Mouse (Mus musculus) heart, embryonic 13.5 days (tissue): ENCODE measurements around the gene Otulin. TPM values are rescaled to one million over a fixed set of nuclear protein-coding genes. Genes with fewer than 3 reads are reported as not detected.

Source experiments
- ATAC-seq: fragments of 200-750 bp; cut with Nextera tagmentation; 2 replicates; pipeline ENCODE4 v1.8.0; 2017; ENCODE audit warnings: moderate TSS enrichment; ENCODE audit not compliant: insufficient number of reproducible peaks, low FRiP score, low TSS enrichment; ENCODE audit errors: extremely low read depth
- H3K27ac ChIP-seq: fragments of 300-500 bp; sonication (generic); replicated peaks from 2 replicates; pipeline ENCODE4 v1.5.1; 2015; ENCODE audit warnings: moderate library complexity, mild to moderate bottlenecking, inconsistent platforms
- H3K27me3 ChIP-seq: fragments of 300-500 bp; sonication (generic); replicated peaks from 2 replicates; pipeline ENCODE4 v1.6.1; 2015; ENCODE audit warnings: mild to moderate bottlenecking, inconsistent platforms
- H3K36me3 ChIP-seq: fragments of 300-500 bp; sonication (generic); 2 replicates; pipeline ENCODE4 v1.6.1; 2015; ENCODE audit warnings: mild to moderate bottlenecking, inconsistent platforms
- H3K4me1 ChIP-seq: fragments of 300-500 bp; sonication (generic); 2 replicates; pipeline ENCODE4 v1.6.1; 2015; ENCODE audit warnings: inconsistent platforms
- H3K4me2 ChIP-seq: fragments of 300-500 bp; sonication (generic); 2 replicates; pipeline ENCODE4 v1.6.1; 2015; ENCODE audit warnings: inconsistent platforms, mild to moderate bottlenecking, moderate library complexity
- H3K4me3 ChIP-seq: fragments of 300-500 bp; sonication (generic); 2 replicates; pipeline ENCODE4 v1.5.1; 2015; ENCODE audit warnings: moderate library complexity, mild to moderate bottlenecking, inconsistent platforms
- H3K9ac ChIP-seq: fragments of 300-500 bp; sonication (generic); 2 replicates; pipeline ENCODE4 v1.6.1; 2015; ENCODE audit warnings: inconsistent platforms, mild to moderate bottlenecking, moderate library complexity
- H3K9me3 ChIP-seq: fragments of 300-500 bp; sonication (generic); 2 replicates; pipeline ENCODE4 v1.6.1; 2016; ENCODE audit warnings: inconsistent platforms
- WGBS: fragments of 180-500 bp; shearing (Covaris S2); methylation state at CpG from one replicate; pipeline ENCODE4 v1.1.7; 2015; ENCODE audit warnings: mixed read lengths; 5-methylcytosine and 5-hydroxymethylcytosine counted together
- polyA plus RNA-seq: library from polyadenylated mRNA; unstranded; fragments of >200 nt; fragmentation: Nextera tagmentation; extraction: Ambion mirVana; gene quantifications from 2 replicates; pipeline ENCODE4 v1.2.1, GENCODE M21; 2015

The Otulin gene
- polyA plus RNA-seq, 1 experiment from 2014 or later = 26.1 TPM

- no peak overlapping the region for H3K9ac ChIP-seq
- H3K4me1 ChIP-seq = peaks cover 3% of the 10 kb centered on the region; the same call in 1 of the 2 replicates
- WGBS = 86% methylated on average over 10 of the region's 10 CpGs
- no peak overlapping the region for H3K4me2 ChIP-seq
- no peak for ATAC-seq
- no peaks in the 10 kb centered on the region for H3K9me3 ChIP-seq
- H3K27ac ChIP-seq = no peak overlapping the region
- H3K4me3 ChIP-seq = no peak overlapping the region
- no peaks in the 10 kb centered on the region for H3K36me3 ChIP-seq
- H3K27me3 ChIP-seq = no peaks in the 10 kb centered on the region; the same call in 1 of the 2 replicates
Measured at GRCm38 (mm10) chr15:27657866-27658265, 27.4 kb upstream of the Otulin start.

GRCm38 (mm10) chr15:27656626-27657025, 26.1 kb upstream of the Otulin start:
- H3K4me1 ChIP-seq = peaks cover 3% of the 10 kb centered on the region; the same call in 1 of the 2 replicates
- H3K4me3 ChIP-seq = no peak overlapping the region
- peaks cover 3% of the 10 kb centered on the region; the same call in 1 of the 2 replicates for H3K27me3 ChIP-seq
- H3K4me2 ChIP-seq = no peak overlapping the region
- no peaks in the 10 kb centered on the region for H3K36me3 ChIP-seq
- H3K9me3 ChIP-seq = no peaks in the 10 kb centered on the region
- ATAC-seq = no peak
- H3K27ac ChIP-seq = no peak overlapping the region
- H3K9ac ChIP-seq = no peak overlapping the region
- whole genome bisulfite sequencing = 72% methylated on average over 9 of the region's 9 CpGs

- Histone ChIP-seq H3K27me3 (peaks cover 3% of the 10 kb centered on the region; the same call in 1 of the 2 replicates), H3K4me2 (no peak overlapping the region), H3K36me3 (no peaks in the 10 kb centered on the region), H3K4me3 (no peak overlapping the region), H3K9me3 (no peaks in the 10 kb centered on the region), H3K9ac (no peak overlapping the region), H3K4me1 (peaks cover 3% of the 10 kb centered on the region; the same call in 1 of the 2 replicates), H3K27ac (no peak overlapping the region)
- 11% methylated on average over 5 of the region's 5 CpGs for WGBS
- ATAC-seq = no peak
Measured at GRCm38 (mm10) chr15:27655015-27655414, 24.5 kb upstream of the Otulin start.

GRCm38 (mm10) chr15:27647686-27648085, 17.2 kb upstream of the Otulin start:
- H3K27me3 ChIP-seq = 0 out of 2 replicates have a peak, but pooled peaks cover 3% of the 10 kb centered on the region
- H3K9me3 ChIP-seq = no peaks in the 10 kb centered on the region
- H3K9ac ChIP-seq = no peak overlapping the region
- H3K36me3 ChIP-seq = no peaks in the 10 kb centered on the region
- no peak overlapping the region for H3K27ac ChIP-seq
- WGBS = 41% methylated on average over 3 of the region's 3 CpGs
- no peaks in the 10 kb centered on the region for H3K4me1 ChIP-seq
- no peak for ATAC-seq
- no peak overlapping the region for H3K4me2 ChIP-seq
- no peak overlapping the region for H3K4me3 ChIP-seq

GRCm38 (mm10) chr15:27646665-27647064, 16.2 kb upstream of the Otulin start:
- no peaks in the 10 kb centered on the region for H3K27me3 ChIP-seq
- no peak overlapping the region for H3K4me3 ChIP-seq
- no peaks in the 10 kb centered on the region for H3K9me3 ChIP-seq
- no peak overlapping the region for H3K4me2 ChIP-seq
- no peaks in the 10 kb centered on the region for H3K4me1 ChIP-seq
- no peaks in the 10 kb centered on the region for H3K36me3 ChIP-seq
- no peak overlapping the region for H3K9ac ChIP-seq
- no peak overlapping the region for H3K27ac ChIP-seq
- WGBS = 90% methylated on average over 8 of the region's 8 CpGs
- ATAC-seq = no peak

GRCm38 (mm10) chr15:27645250-27645649, 14.8 kb upstream of the Otulin start:
- Histone ChIP-seq H3K27me3 (no peaks in the 10 kb centered on the region), H3K4me1 (no peaks in the 10 kb centered on the region), H3K4me2 (no peak overlapping the region), H3K27ac (no peak overlapping the region), H3K36me3 (no peaks in the 10 kb centered on the region), H3K9ac (no peak overlapping the region), H3K4me3 (no peak overlapping the region), H3K9me3 (no peaks in the 10 kb centered on the region)
- 80% methylated on average over 3 of the region's 3 CpGs for WGBS
- no peak for ATAC-seq

- Histone ChIP-seq H3K9me3 (no peaks in the 10 kb centered on the region), H3K27me3 (no peaks in the 10 kb centered on the region), H3K9ac (no peak overlapping the region), H3K4me1 (no peaks in the 10 kb centered on the region), H3K4me3 (no peak overlapping the region), H3K4me2 (no peak overlapping the region), H3K36me3 (no peaks in the 10 kb centered on the region), H3K27ac (no peak overlapping the region)
- ATAC-seq = no peak
- 73% methylated on average over 3 of the region's 3 CpGs for whole genome bisulfite sequencing
Measured at GRCm38 (mm10) chr15:27642895-27643294, 12.4 kb upstream of the Otulin start.

- no peaks in the 10 kb centered on the region for H3K4me1 ChIP-seq
- H3K27me3 ChIP-seq = no peaks in the 10 kb centered on the region
- ATAC-seq = no peak
- no peak overlapping the region for H3K4me2 ChIP-seq
- H3K9ac ChIP-seq = no peak overlapping the region
- WGBS = 44% methylated on average over 12 of the region's 12 CpGs
- no peaks in the 10 kb centered on the region for H3K9me3 ChIP-seq
- no peak overlapping the region for H3K4me3 ChIP-seq
- no peak overlapping the region for H3K27ac ChIP-seq
- H3K36me3 ChIP-seq = no peaks in the 10 kb centered on the region
Measured at GRCm38 (mm10) chr15:27641171-27641570, 10.7 kb upstream of the Otulin start.

- H3K9ac ChIP-seq = no peak overlapping the region
- 71% methylated on average over 8 of the region's 8 CpGs for WGBS
- ATAC-seq = no peak
Measured at GRCm38 (mm10) chr15:27633941-27634900, 3.7 kb upstream of the Otulin start.

GRCm38 (mm10) chr15:27629800-27630600, 493 bp downstream of the Otulin start:
- H3K27ac ChIP-seq = peak overlapping the region; percentile 75
- H3K4me3 ChIP-seq = peak overlapping the region; percentile 97
- peak overlapping the region; percentile 90 for H3K4me2 ChIP-seq
- no peaks in the 10 kb centered on the region for H3K27me3 ChIP-seq
- H3K4me1 ChIP-seq = peaks cover 50% of the 10 kb centered on the region
- peak; percentile 49; the same call in 1 of the 2 replicates for ATAC-seq
- H3K36me3 ChIP-seq = peaks cover 16% of the 10 kb centered on the region
- 2% methylated on average over 52 of the region's 53 CpGs for WGBS
- peak overlapping the region; percentile 96 for H3K9ac ChIP-seq
- no peaks in the 10 kb centered on the region for H3K9me3 ChIP-seq

More at GRCm38 (mm10) chr15:27633941-27634900, 3.7 kb upstream of the Otulin start:
- no peak overlapping the region for H3K4me3 ChIP-seq
- peaks cover 14% of the 10 kb centered on the region for H3K4me1 ChIP-seq
- no peak overlapping the region for H3K27ac ChIP-seq
- no peaks in the 10 kb centered on the region for H3K9me3 ChIP-seq
- H3K27me3 ChIP-seq = no peaks in the 10 kb centered on the region
- no peak overlapping the region for H3K4me2 ChIP-seq
- no peaks in the 10 kb centered on the region for H3K36me3 ChIP-seq

GRCm38 (mm10) chr15:27629046-27629445, 1.4 kb downstream of the Otulin start:
- H3K27ac ChIP-seq = no peak overlapping the region
- no peak for ATAC-seq
- H3K36me3 ChIP-seq = peaks cover 16% of the 10 kb centered on the region
- H3K4me1 ChIP-seq = peaks cover 60% of the 10 kb centered on the region
- H3K9me3 ChIP-seq = no peaks in the 10 kb centered on the region
- peak overlapping the region; percentile 96 for H3K9ac ChIP-seq
- peak overlapping the region; percentile 90 for H3K4me2 ChIP-seq
- H3K27me3 ChIP-seq = no peaks in the 10 kb centered on the region
- WGBS = 77% methylated on average over 4 of the region's 4 CpGs
- H3K4me3 ChIP-seq = peak overlapping the region; percentile 97
